Mouse (Mus musculus): ENCODE measurements at regions not wholly inside any gene's neighbourhood (a gene's known extent, or its start where the extent isn't known, plus 50 kb on each side); places are given as distances from the start of the nearest gene placed in this dataset.

GRCm38 (mm10) chr11:7425233-7425632 lies 211.5 kb upstream of the Igfbp3 start:
- no peak overlapping the region for H3K4me3 ChIP-seq
- DNase-seq (ENCODE audit: extremely low spot score in 1 of 2, low spot score in 2 of 2), result no peak
- no peak for TF ChIP-seq CTCF (IDR thresholded peaks at IDR 0.05)
- H3K27ac ChIP-seq, result no peak overlapping the region
- intact Hi-C loops (cut with DNase I), result no loop called here

- intact Hi-C loops (cut with DNase I), result no loop called here
- Histone ChIP-seq H3K27ac (no peak overlapping the region), H3K4me3 (no peak overlapping the region)
- TF ChIP-seq CTCF (IDR thresholded peaks at IDR 0.05), result no peak
- no peak for DNase-seq (ENCODE audit: extremely low spot score in 1 of 2, low spot score in 2 of 2)
Measured at GRCm38 (mm10) chr11:7424082-7424471, 210.4 kb upstream of the Igfbp3 start.

GRCm38 (mm10) chr11:7423276-7424081 lies 209.8 kb upstream of the Igfbp3 start:
- Histone ChIP-seq H3K4me3 (no peak overlapping the region), H3K27ac (no peak overlapping the region)
- no peak for DNase-seq (ENCODE audit: extremely low spot score in 1 of 2, low spot score in 2 of 2)
- no peak for TF ChIP-seq CTCF (IDR thresholded peaks at IDR 0.05)
- intact Hi-C loops (cut with DNase I), result no loop called here

GRCm38 (mm10) chr11:7412631-7413030 lies 198.9 kb upstream of the Igfbp3 start:
- no peak for TF ChIP-seq CTCF (IDR thresholded peaks at IDR 0.05)
- H3K4me3 ChIP-seq, result no peak overlapping the region
- no peak for DNase-seq (ENCODE audit: extremely low spot score in 1 of 2, low spot score in 2 of 2)
- no peak overlapping the region for H3K27ac ChIP-seq
- intact Hi-C loops (cut with DNase I), result no loop called here

- no peak for TF ChIP-seq CTCF (IDR thresholded peaks at IDR 0.05)
- intact Hi-C loops (cut with DNase I), result no loop called here
- no peak overlapping the region for H3K4me3 ChIP-seq
- DNase-seq (ENCODE audit: extremely low spot score in 1 of 2, low spot score in 2 of 2), result no peak
- H3K27ac ChIP-seq, result no peak overlapping the region
Measured at GRCm38 (mm10) chr11:7408992-7409391, 195.3 kb upstream of the Igfbp3 start.

GRCm38 (mm10) chr11:7404666-7405065 lies 190.9 kb upstream of the Igfbp3 start:
- Histone ChIP-seq H3K4me3 (no peak overlapping the region), H3K27ac (no peak overlapping the region)
- TF ChIP-seq CTCF (IDR thresholded peaks at IDR 0.05), result no peak
- intact Hi-C loops (cut with DNase I), result no loop called here
- no peak for DNase-seq (ENCODE audit: extremely low spot score in 1 of 2, low spot score in 2 of 2)

- TF ChIP-seq CTCF (IDR thresholded peaks at IDR 0.05), result no peak
- no peak for DNase-seq (ENCODE audit: extremely low spot score in 1 of 2, low spot score in 2 of 2)
- intact Hi-C loops (cut with DNase I), result no loop called here
Measured at GRCm38 (mm10) chr11:7371835-7372234, 158.1 kb upstream of the Igfbp3 start.

GRCm38 (mm10) chr11:7361388-7361787 lies 147.7 kb upstream of the Igfbp3 start:
- TF ChIP-seq CTCF (IDR thresholded peaks at IDR 0.05), result no peak
- intact Hi-C loops (cut with DNase I), result no loop called here
- Histone ChIP-seq H3K4me3 (no peak overlapping the region), H3K27ac (no peak overlapping the region)
- DNase-seq (ENCODE audit: extremely low spot score in 1 of 2, low spot score in 2 of 2), result no peak

More at GRCm38 (mm10) chr11:7371835-7372234, 158.1 kb upstream of the Igfbp3 start:
- Histone ChIP-seq H3K27ac (no peak overlapping the region), H3K4me3 (no peak overlapping the region)

GRCm38 (mm10) chr11:7348601-7349000 lies 134.9 kb upstream of the Igfbp3 start:
- no peak for DNase-seq (ENCODE audit: extremely low spot score in 1 of 2, low spot score in 2 of 2)
- Histone ChIP-seq H3K4me3 (no peak overlapping the region), H3K27ac (no peak overlapping the region)
- intact Hi-C loops (cut with DNase I), result no loop called here
- TF ChIP-seq CTCF (IDR thresholded peaks at IDR 0.05), result no peak

GRCm38 (mm10) chr11:7337826-7338225 lies 124.1 kb upstream of the Igfbp3 start:
- DNase-seq (ENCODE audit: extremely low spot score in 1 of 2, low spot score in 2 of 2), result no peak
- H3K27ac ChIP-seq, result no peak overlapping the region
- intact Hi-C loops (cut with DNase I), result loop anchor here (2.0 to 10.0 kb wide), 2 partner anchors 123 to 907 kb away; no protein-coding TSS in a partner anchor
- TF ChIP-seq CTCF (IDR thresholded peaks at IDR 0.05), result peak; percentile 55
- H3K4me3 ChIP-seq, result no peak overlapping the region

- TF ChIP-seq CTCF (IDR thresholded peaks at IDR 0.05), result no peak
- Histone ChIP-seq H3K27ac (no peak overlapping the region), H3K4me3 (no peak overlapping the region)
- intact Hi-C loops (cut with DNase I), result no loop called here
- no peak for DNase-seq (ENCODE audit: extremely low spot score in 1 of 2, low spot score in 2 of 2)
Measured at GRCm38 (mm10) chr11:7317409-7317970, 103.8 kb upstream of the Igfbp3 start.

GRCm38 (mm10) chr11:7296252-7296651 lies 82.5 kb upstream of the Igfbp3 start:
- Histone ChIP-seq H3K4me3 (no peak overlapping the region), H3K27ac (no peak overlapping the region)
- DNase-seq (ENCODE audit: extremely low spot score in 1 of 2, low spot score in 2 of 2), result no peak
- intact Hi-C loops (cut with DNase I), result no loop called here
- no peak for TF ChIP-seq CTCF (IDR thresholded peaks at IDR 0.05)

Data from left cerebral cortex, adult 2 months (tissue).